Mouse (Mus musculus) left cerebral cortex, postnatal 4 days (tissue): Measurements from ENCODE around the gene Kank1. TPM values are rescaled to one million over a fixed set of nuclear protein-coding genes. Genes with fewer than 3 reads are reported as not detected.

Source experiments
- DNase-seq: peaks from one replicate; pipeline ENCODE4 v3.0.0-alpha.2; 2022
- intact Hi-C: fragments of 180-260 bp; cut with DNase I; formaldehyde crosslinking; loops from one replicate; pipeline ENCODE4 v1.15.1; 2025
- total RNA-seq, 2 experiments: library from RNA; stranded (reverse); gene quantifications; 2 replicates each; pipeline ENCODE4 v1.2.3; 2021

Gene Kank1
- total RNA-seq, 2 experiments from 2014 or later, result 10.7 to 13.4 TPM

- intact Hi-C loops, result no loop called here
- no peak for DNase-seq
Observed at GRCm38 (mm10) chr19:25308763-25309162, 72.0 kb downstream of the Kank1 start.

- intact Hi-C loops, result no loop called here
- DNase-seq, result no peak
Observed at GRCm38 (mm10) chr19:25310989-25311388, 74.2 kb downstream of the Kank1 start.

GRCm38 (mm10) chr19:25311626-25312025 is 74.9 kb downstream of the Kank1 start:
- intact Hi-C loops, result no loop called here
- no peak for DNase-seq

- intact Hi-C loops, result no loop called here
- DNase-seq, result peak; percentile 48
Observed at GRCm38 (mm10) chr19:25315458-25315889, 78.7 kb downstream of the Kank1 start.

GRCm38 (mm10) chr19:25315993-25316392 is 79.2 kb downstream of the Kank1 start:
- DNase-seq, result no peak
- intact Hi-C loops, result no loop called here

GRCm38 (mm10) chr19:25324265-25324664 is 87.5 kb downstream of the Kank1 start:
- intact Hi-C loops, result no loop called here
- peak; percentile 61 for DNase-seq

- peak; percentile 37 for DNase-seq
Observed at GRCm38 (mm10) chr19:25325113-25326001, 88.6 kb downstream of the Kank1 start.

GRCm38 (mm10) chr19:25326002-25326300 is 89.2 kb downstream of the Kank1 start:
- DNase-seq, result no peak
- intact Hi-C loops, result no loop called here

More at GRCm38 (mm10) chr19:25325113-25326001, 88.6 kb downstream of the Kank1 start:
- intact Hi-C loops, result no loop called here

- intact Hi-C loops, result no loop called here
- no peak for DNase-seq
Observed at GRCm38 (mm10) chr19:25327633-25328032, 90.9 kb downstream of the Kank1 start.

GRCm38 (mm10) chr19:25334360-25334759 is 97.6 kb downstream of the Kank1 start:
- intact Hi-C loops, result loop anchor here (5.0 kb wide), 2 partner anchors 202 to 377 kb away; no protein-coding TSS in a partner anchor
- DNase-seq, result peak; percentile 71

GRCm38 (mm10) chr19:25336731-25337130 is 100.0 kb downstream of the Kank1 start:
- intact Hi-C loops, result no loop called here

GRCm38 (mm10) chr19:25340630-25341620 is 104.2 kb downstream of the Kank1 start:
- DNase-seq, result peak; percentile 34
- intact Hi-C loops, result loop anchor here (5.0 kb wide), 2 partner anchors 106 to 276 kb away; no protein-coding TSS in a partner anchor

More at GRCm38 (mm10) chr19:25336731-25337130, 100.0 kb downstream of the Kank1 start:
- no peak for DNase-seq

- no peak for DNase-seq
- intact Hi-C loops, result loop anchor here (5.0 kb wide), 2 partner anchors 105 to 275 kb away; no protein-coding TSS in a partner anchor
Observed at GRCm38 (mm10) chr19:25342026-25342425, 105.3 kb downstream of the Kank1 start.

- peak; percentile 43 for DNase-seq
- intact Hi-C loops, result loop anchor here (5.0 kb wide), 2 partner anchors 104 to 274 kb away; no protein-coding TSS in a partner anchor
Observed at GRCm38 (mm10) chr19:25343657-25344322, 107.0 kb downstream of the Kank1 start.

- intact Hi-C loops, result loop anchor here (5.0 kb wide), 2 partner anchors 103 to 273 kb away; no protein-coding TSS in a partner anchor
Observed at GRCm38 (mm10) chr19:25344371-25344770, 107.6 kb downstream of the Kank1 start.

GRCm38 (mm10) chr19:25345972-25346371 is 109.2 kb downstream of the Kank1 start:
- DNase-seq, result no peak
- intact Hi-C loops, result no loop called here

More at GRCm38 (mm10) chr19:25344371-25344770, 107.6 kb downstream of the Kank1 start:
- DNase-seq, result no peak

- intact Hi-C loops, result no loop called here
- no peak for DNase-seq
Observed at GRCm38 (mm10) chr19:25347515-25347914, 110.7 kb downstream of the Kank1 start.

- DNase-seq, result no peak
- intact Hi-C loops, result loop anchor here (5.0 kb wide), 1 partner anchor 86 kb away; no protein-coding TSS in a partner anchor
Observed at GRCm38 (mm10) chr19:25351257-25351955, 114.6 kb downstream of the Kank1 start.

GRCm38 (mm10) chr19:25357094-25357493 is 120.3 kb downstream of the Kank1 start:
- no peak for DNase-seq
- intact Hi-C loops, result no loop called here
